Mouse (Mus musculus) hindbrain, embryonic 12.5 days (tissue): ENCODE results near the gene St6galnac3. TPM values are rescaled to one million over a fixed set of nuclear protein-coding genes. Genes with fewer than 3 reads are reported as not detected.
"Not testable (repeated sequence)": the region's sequence is repeated elsewhere in the genome, so short reads cannot be mapped to it uniquely, and the experiment has no call there.

Experiments used
- ATAC-seq: fragments of 200-750 bp; cut with Nextera tagmentation; 2 replicates; pipeline ENCODE4 v1.8.0; 2017; ENCODE audit warnings: moderate TSS enrichment; ENCODE audit not compliant: low FRiP score
- H3K27ac ChIP-seq: fragments of 300-500 bp; sonication (generic); 2 replicates; pipeline ENCODE4 v1.5.1; 2016; ENCODE audit warnings: mild to moderate bottlenecking
- H3K27me3 ChIP-seq: fragments of 300-500 bp; sonication (generic); 2 replicates; pipeline ENCODE4 v1.6.1; 2016; ENCODE audit warnings: mild to moderate bottlenecking
- H3K36me3 ChIP-seq: fragments of 300-500 bp; sonication (generic); 2 replicates; pipeline ENCODE4 v1.6.1; 2016; ENCODE audit warnings: mild to moderate bottlenecking
- H3K4me1 ChIP-seq: fragments of 300-500 bp; sonication (generic); 2 replicates; pipeline ENCODE4 v1.6.1; 2016
- H3K4me2 ChIP-seq: fragments of 300-500 bp; sonication (generic); replicated peaks from 2 replicates; pipeline ENCODE4 v1.6.1; 2016; ENCODE audit warnings: mild to moderate bottlenecking
- H3K4me3 ChIP-seq: fragments of 300-500 bp; sonication (generic); 2 replicates; pipeline ENCODE4 v1.5.1; 2016; ENCODE audit warnings: mild to moderate bottlenecking
- H3K9ac ChIP-seq: fragments of 300-500 bp; sonication (generic); 2 replicates; pipeline ENCODE4 v1.6.1; 2016; ENCODE audit warnings: mild to moderate bottlenecking, moderate library complexity
- H3K9me3 ChIP-seq: fragments of 300-500 bp; sonication (generic); replicated peaks from 2 replicates; pipeline ENCODE4 v1.6.1; 2016; ENCODE audit warnings: mild to moderate bottlenecking
- WGBS: fragments of 180-500 bp; shearing (Covaris S2); methylation state at CpG from one replicate; pipeline ENCODE4 v1.1.7; 2016; 5-methylcytosine and 5-hydroxymethylcytosine counted together
- polyA plus RNA-seq: library from polyadenylated mRNA; unstranded; fragments of >200 nt; fragmentation: Nextera tagmentation; extraction: Ambion mirVana; gene quantifications from 2 replicates; pipeline ENCODE4 v1.2.1, GENCODE M21; 2016

The St6galnac3 gene
- polyA plus RNA-seq, 1 experiment from 2014 or later: 40.8 TPM

- Histone ChIP-seq H3K4me3 (no peak overlapping the region), H3K27ac (no peak overlapping the region), H3K9ac (no peak overlapping the region), H3K9me3 (no peaks in the 10 kb centered on the region), H3K27me3 (no peaks in the 10 kb centered on the region), H3K4me1 (peaks cover 4% of the 10 kb centered on the region; the same call in 1 of the 2 replicates), H3K36me3 (no peaks in the 10 kb centered on the region), H3K4me2 (no peak overlapping the region)
- no peak for ATAC-seq
- WGBS: 65% methylated on average over 9 of the region's 9 CpGs
Observed at GRCm38 (mm10) chr3:153397726-153398125, 327.2 kb downstream of the St6galnac3 start.

GRCm38 (mm10) chr3:153396375-153397068 lies 328.5 kb downstream of the St6galnac3 start:
- peaks cover 4% of the 10 kb centered on the region; the same call in 1 of the 2 replicates for H3K4me1 ChIP-seq
- no peak for ATAC-seq
- H3K4me3 ChIP-seq: no peak overlapping the region
- H3K27me3 ChIP-seq: no peaks in the 10 kb centered on the region
- no peaks in the 10 kb centered on the region for H3K36me3 ChIP-seq
- H3K27ac ChIP-seq: no peak overlapping the region
- no peak overlapping the region for H3K9ac ChIP-seq
- no peaks in the 10 kb centered on the region for H3K9me3 ChIP-seq
- H3K4me2 ChIP-seq: no peak overlapping the region
- WGBS: 71% methylated on average over 12 of the region's 12 CpGs

- no peak for ATAC-seq
- 93% methylated on average over 5 of the region's 5 CpGs for WGBS
- no peaks in the 10 kb centered on the region for H3K27me3 ChIP-seq
Observed at GRCm38 (mm10) chr3:153395351-153395750, 329.6 kb downstream of the St6galnac3 start.

GRCm38 (mm10) chr3:153394751-153395150 lies 330.2 kb downstream of the St6galnac3 start:
- Histone ChIP-seq H3K4me1 (peaks cover 7% of the 10 kb centered on the region; the same call in 1 of the 2 replicates), H3K9me3 (no peaks in the 10 kb centered on the region), H3K27ac (no peak overlapping the region), H3K9ac (no peak overlapping the region), H3K27me3 (no peaks in the 10 kb centered on the region), H3K4me2 (no peak overlapping the region), H3K36me3 (no peaks in the 10 kb centered on the region), H3K4me3 (no peak overlapping the region)
- WGBS: 92% methylated on average over 4 of the region's 4 CpGs
- ATAC-seq: no peak

More at GRCm38 (mm10) chr3:153395351-153395750, 329.6 kb downstream of the St6galnac3 start:
- no peaks in the 10 kb centered on the region for H3K36me3 ChIP-seq
- H3K9me3 ChIP-seq: no peaks in the 10 kb centered on the region
- no peak overlapping the region for H3K4me2 ChIP-seq
- H3K9ac ChIP-seq: no peak overlapping the region
- H3K4me3 ChIP-seq: no peak overlapping the region
- H3K4me1 ChIP-seq: peaks cover 7% of the 10 kb centered on the region; the same call in 1 of the 2 replicates
- no peak overlapping the region for H3K27ac ChIP-seq

- WGBS: 92% methylated on average over 9 of the region's 9 CpGs
- H3K36me3 ChIP-seq: no peaks in the 10 kb centered on the region
- no peak overlapping the region for H3K9ac ChIP-seq
- H3K4me1 ChIP-seq: peaks cover 7% of the 10 kb centered on the region; the same call in 1 of the 2 replicates
- no peak for ATAC-seq
- no peaks in the 10 kb centered on the region for H3K9me3 ChIP-seq
- no peak overlapping the region for H3K4me2 ChIP-seq
- H3K27me3 ChIP-seq: no peaks in the 10 kb centered on the region
- H3K4me3 ChIP-seq: no peak overlapping the region
- no peak overlapping the region for H3K27ac ChIP-seq
Observed at GRCm38 (mm10) chr3:153394224-153394623, 330.8 kb downstream of the St6galnac3 start.

GRCm38 (mm10) chr3:153391451-153391850 lies 333.5 kb downstream of the St6galnac3 start:
- H3K9me3 ChIP-seq, H3K36me3 ChIP-seq, H3K27ac ChIP-seq, H3K9ac ChIP-seq, H3K4me3 ChIP-seq, H3K27me3 ChIP-seq, H3K4me1 ChIP-seq, H3K4me2 ChIP-seq: not testable (repeated sequence)
- peak; percentile 43; the same call in 1 of the 2 replicates for ATAC-seq
- 61% methylated on average over 1 of the region's 1 CpGs for WGBS

- WGBS: 88% methylated on average over 5 of the region's 5 CpGs
- H3K9ac ChIP-seq, H3K4me3 ChIP-seq, H3K36me3 ChIP-seq, H3K27me3 ChIP-seq, ATAC-seq, H3K4me1 ChIP-seq, H3K27ac ChIP-seq, H3K4me2 ChIP-seq, H3K9me3 ChIP-seq: not testable (repeated sequence)
Observed at GRCm38 (mm10) chr3:153384651-153385050, 340.3 kb downstream of the St6galnac3 start.

- Histone ChIP-seq H3K9me3 (no peaks in the 10 kb centered on the region), H3K4me1 (no peaks in the 10 kb centered on the region), H3K36me3 (no peaks in the 10 kb centered on the region), H3K27me3 (no peaks in the 10 kb centered on the region), H3K4me2 (no peak overlapping the region), H3K27ac (no peak overlapping the region), H3K4me3 (no peak overlapping the region), H3K9ac (no peak overlapping the region)
- WGBS: 86% methylated on average over 2 of the region's 2 CpGs
- ATAC-seq: no peak
Observed at GRCm38 (mm10) chr3:153383656-153384055, 341.3 kb downstream of the St6galnac3 start.

- no peaks in the 10 kb centered on the region for H3K36me3 ChIP-seq
- H3K27ac ChIP-seq: no peak overlapping the region
- no peak overlapping the region for H3K9ac ChIP-seq
- H3K9me3 ChIP-seq: no peaks in the 10 kb centered on the region
- H3K4me2 ChIP-seq: no peak overlapping the region
- peak; percentile 41; the same call in 1 of the 2 replicates for ATAC-seq
- no peaks in the 10 kb centered on the region for H3K27me3 ChIP-seq
- WGBS: 50% methylated on average over 10 of the region's 10 CpGs
- H3K4me3 ChIP-seq: no peak overlapping the region
- H3K4me1 ChIP-seq: 0 out of 2 replicates have a peak, but pooled peaks cover 4% of the 10 kb centered on the region
Observed at GRCm38 (mm10) chr3:153365057-153365755, 359.8 kb downstream of the St6galnac3 start.

- Histone ChIP-seq H3K4me1 (0 out of 2 replicates have a peak, but pooled peaks cover 4% of the 10 kb centered on the region), H3K27ac (no peak overlapping the region), H3K27me3 (no peaks in the 10 kb centered on the region), H3K36me3 (no peaks in the 10 kb centered on the region), H3K9me3 (no peaks in the 10 kb centered on the region), H3K4me2 (no peak overlapping the region), H3K9ac (no peak overlapping the region), H3K4me3 (no peak overlapping the region)
- WGBS: 96% methylated on average over 3 of the region's 3 CpGs
- ATAC-seq: no peak; the same call in 1 of the 2 replicates
Observed at GRCm38 (mm10) chr3:153364366-153364765, 360.6 kb downstream of the St6galnac3 start.

GRCm38 (mm10) chr3:153359966-153360365 lies 365.0 kb downstream of the St6galnac3 start:
- no peaks in the 10 kb centered on the region for H3K27me3 ChIP-seq
- H3K4me3 ChIP-seq: no peak overlapping the region
- H3K9ac ChIP-seq: no peak overlapping the region
- H3K27ac ChIP-seq: no peak overlapping the region
- 0 out of 2 replicates have a peak, but pooled peaks cover 5% of the 10 kb centered on the region for H3K4me1 ChIP-seq
- ATAC-seq: no peak
- H3K36me3 ChIP-seq: no peaks in the 10 kb centered on the region
- no peak overlapping the region for H3K4me2 ChIP-seq
- H3K9me3 ChIP-seq: no peaks in the 10 kb centered on the region
- 97% methylated on average over 3 of the region's 3 CpGs for WGBS

GRCm38 (mm10) chr3:153356071-153356470 lies 368.9 kb downstream of the St6galnac3 start:
- no peak overlapping the region for H3K27ac ChIP-seq
- no peaks in the 10 kb centered on the region for H3K9me3 ChIP-seq
- no peak overlapping the region for H3K4me3 ChIP-seq
- H3K4me1 ChIP-seq: 0 out of 2 replicates have a peak, but pooled peaks cover 7% of the 10 kb centered on the region
- no peak for ATAC-seq
- no peak overlapping the region for H3K4me2 ChIP-seq
- no peak overlapping the region for H3K9ac ChIP-seq
- H3K27me3 ChIP-seq: no peaks in the 10 kb centered on the region
- no peaks in the 10 kb centered on the region for H3K36me3 ChIP-seq
- 66% methylated on average over 1 of the region's 1 CpGs for WGBS
